Mouse (Mus musculus) cerebellum, adult (tissue): ENCODE results near the gene Pcolce2.
A peak's percentile ranks its signal among the peaks of the same experiment; 100 is the strongest.

Source experiments
- ATAC-seq: cut with Nextera tagmentation; 2 replicates; pipeline ENCODE4 v1.9.2; 2017; ENCODE audit warnings: mild to moderate bottlenecking, moderate library complexity, mixed read lengths; ENCODE audit not compliant: insufficient number of reproducible peaks, low FRiP score, low TSS enrichment

The Pcolce2 gene

GRCm38 (mm10) chr9:95645926-95646325 is 8.5 kb downstream of the Pcolce2 start:
- ATAC-seq, result no peak

- ATAC-seq, result no peak
Observed at GRCm38 (mm10) chr9:95653363-95653762, 16.0 kb downstream of the Pcolce2 start.

- no peak for ATAC-seq
Observed at GRCm38 (mm10) chr9:95654356-95654755, 17.0 kb downstream of the Pcolce2 start.

DNA sequence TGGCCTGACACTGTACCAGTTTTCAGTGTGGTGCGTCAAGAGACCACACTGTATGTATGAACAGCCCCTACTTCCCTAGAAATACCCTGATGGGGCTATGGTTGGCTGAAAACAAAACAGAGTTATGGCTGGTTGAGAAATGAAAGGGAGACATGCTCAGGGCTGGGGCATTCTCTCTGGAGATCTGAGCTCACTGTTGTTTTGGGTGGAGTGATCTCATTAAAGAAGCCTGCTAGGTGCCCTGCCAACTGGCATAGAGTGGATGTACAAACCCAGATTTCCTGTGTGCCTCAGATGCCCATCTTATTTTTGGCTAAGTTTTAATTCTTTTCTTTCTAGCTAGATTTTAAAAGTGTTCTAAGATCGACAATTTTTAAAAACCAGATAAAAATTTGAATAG is 20.5 kb downstream of the Pcolce2 start:
- ATAC-seq, result no peak

DNA sequence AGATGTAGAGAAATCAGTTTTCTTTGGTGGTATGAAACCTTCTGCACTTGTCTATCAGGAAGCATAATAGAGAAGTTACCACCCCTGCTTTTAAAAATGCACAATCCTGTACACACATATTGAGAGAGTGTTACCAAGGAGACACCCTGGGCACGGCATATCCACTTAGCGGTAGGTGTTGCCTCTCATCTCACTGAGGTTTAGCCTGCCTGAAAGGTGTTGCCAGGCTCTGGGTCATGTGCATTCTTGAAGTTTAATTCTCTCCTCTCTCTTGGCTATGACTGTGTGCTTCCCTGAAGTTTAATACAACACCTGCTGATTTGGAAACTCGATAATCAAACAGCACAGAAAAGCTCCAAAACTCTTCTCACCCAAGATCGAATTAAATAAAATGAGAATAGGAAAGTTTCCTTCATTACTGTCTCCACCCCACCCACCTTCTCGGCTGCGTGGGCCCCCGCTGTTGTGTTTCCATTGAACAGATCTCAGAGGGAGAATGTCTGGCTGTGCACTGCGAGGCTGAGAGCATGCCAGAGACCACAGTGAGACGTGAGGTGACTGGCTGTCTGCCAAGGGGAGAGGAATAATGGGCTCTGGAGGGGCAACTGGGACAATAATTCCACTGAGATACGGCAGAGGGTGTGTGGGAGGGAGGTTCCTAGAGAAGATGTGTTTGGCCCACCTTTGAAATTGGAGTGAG is 27.0 kb downstream of the Pcolce2 start:
- no peak for ATAC-seq

DNA sequence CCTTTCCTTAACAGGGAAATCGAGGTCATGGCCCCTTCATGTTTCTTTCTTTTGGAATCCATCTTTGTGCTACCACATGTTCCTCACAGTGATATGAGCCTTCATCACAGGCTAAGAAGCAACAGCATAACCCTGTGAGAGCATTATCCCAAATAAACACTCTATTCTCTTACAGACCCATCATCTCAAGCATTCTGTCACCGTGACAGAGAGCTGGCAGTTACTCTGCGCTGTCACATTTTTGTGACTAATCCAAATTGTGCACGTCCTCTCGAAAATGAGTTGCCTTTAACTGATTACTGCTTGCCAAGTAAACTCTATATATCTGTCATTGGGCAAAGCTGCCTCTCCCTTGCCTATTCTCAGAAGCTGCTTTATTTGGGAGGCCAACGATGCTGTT is 28.4 kb downstream of the Pcolce2 start:
- no peak for ATAC-seq

DNA sequence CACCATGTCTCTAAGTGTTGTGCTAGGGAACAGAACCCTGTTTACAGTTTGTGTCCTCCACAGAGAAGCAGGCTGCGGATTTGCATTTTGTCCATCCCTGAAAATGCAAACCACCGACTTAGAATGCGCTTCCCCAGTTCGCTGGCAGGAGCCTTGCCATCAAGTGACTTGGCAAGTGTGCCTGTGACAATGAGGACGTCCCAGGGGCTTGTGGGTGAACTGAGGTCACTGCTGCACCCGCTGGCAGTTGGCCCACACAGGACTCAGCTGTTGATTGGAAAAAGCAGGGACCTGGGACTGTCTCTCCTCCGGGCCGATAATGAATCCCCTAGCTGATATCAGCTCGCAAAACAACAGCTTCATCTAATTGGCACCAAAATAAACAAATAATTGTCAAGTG is 30.4 kb downstream of the Pcolce2 start:
- ATAC-seq, result no peak

GRCm38 (mm10) chr9:95668306-95668705 is 30.9 kb downstream of the Pcolce2 start:
- ATAC-seq, result no peak

- no peak for ATAC-seq
Observed at GRCm38 (mm10) chr9:95672331-95672730, 34.9 kb downstream of the Pcolce2 start.

DNA sequence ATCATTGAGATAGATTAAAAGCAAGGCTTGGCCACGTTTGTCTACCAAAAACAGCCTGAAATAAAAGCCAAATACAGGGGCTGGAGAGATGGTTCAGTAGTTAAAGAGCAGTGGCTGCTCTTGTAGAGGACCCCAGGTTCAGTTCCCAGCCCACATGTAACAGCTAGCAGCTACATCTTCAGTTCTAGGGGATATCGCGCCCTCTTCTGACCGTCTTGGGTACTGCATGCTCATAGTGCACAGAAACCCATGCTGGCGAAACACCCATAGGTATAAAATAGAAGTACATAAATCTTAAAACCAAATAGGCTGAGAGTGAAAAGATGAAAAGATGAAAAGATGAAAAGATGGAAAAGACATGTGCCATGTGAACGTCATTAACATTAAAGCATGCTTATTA is 35.4 kb downstream of the Pcolce2 start:
- no peak for ATAC-seq

DNA sequence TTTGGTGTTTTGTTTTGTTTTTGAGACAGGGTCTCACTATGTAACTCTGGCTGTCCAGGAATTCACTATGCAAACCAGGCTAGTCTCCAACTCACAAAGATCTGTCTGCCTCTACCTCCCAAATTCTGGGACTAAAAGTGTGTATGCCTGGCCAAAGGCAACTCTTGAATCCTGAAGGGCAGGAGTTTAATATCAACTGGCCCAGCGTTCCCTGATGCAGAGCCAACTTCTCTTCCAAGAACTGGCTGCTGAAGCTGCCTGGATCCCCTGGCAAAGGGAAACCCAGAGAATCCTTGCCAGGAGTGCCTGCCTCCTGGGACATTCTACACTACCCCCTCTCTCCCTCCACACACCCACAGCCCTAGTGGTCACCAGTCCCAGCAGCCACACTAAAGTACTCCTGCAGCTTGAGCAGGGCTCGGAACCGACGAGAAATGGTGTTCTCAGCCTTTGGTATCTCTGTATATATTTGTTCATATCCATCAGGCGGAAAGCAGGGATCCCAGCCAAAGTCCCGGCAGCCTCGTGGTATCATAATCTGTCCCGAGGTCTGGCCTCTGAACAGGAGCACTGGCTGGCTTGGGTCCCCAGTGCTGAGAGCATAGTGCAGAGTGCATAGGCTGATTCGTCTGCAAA is 37.8 kb downstream of the Pcolce2 start:
- ATAC-seq, result peak; percentile 85

DNA sequence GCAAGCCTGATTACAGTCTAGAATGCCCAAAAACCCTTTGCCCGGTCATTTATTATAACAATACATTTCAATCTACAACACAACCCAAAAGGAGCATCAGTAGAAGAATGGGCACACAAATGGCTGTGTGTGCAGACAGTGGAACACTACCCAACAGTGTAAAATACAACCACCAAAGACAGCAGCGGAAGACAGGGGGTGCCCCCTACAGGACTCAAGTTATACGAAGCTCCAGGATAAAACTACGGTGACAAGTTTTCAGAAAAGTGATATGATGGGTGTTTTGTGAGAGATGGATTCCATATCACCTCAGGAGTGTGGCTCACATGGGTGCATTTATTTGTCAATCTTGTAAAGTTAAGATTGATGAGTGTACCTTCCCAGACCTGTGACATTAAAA is 38.6 kb downstream of the Pcolce2 start:
- no peak for ATAC-seq

DNA sequence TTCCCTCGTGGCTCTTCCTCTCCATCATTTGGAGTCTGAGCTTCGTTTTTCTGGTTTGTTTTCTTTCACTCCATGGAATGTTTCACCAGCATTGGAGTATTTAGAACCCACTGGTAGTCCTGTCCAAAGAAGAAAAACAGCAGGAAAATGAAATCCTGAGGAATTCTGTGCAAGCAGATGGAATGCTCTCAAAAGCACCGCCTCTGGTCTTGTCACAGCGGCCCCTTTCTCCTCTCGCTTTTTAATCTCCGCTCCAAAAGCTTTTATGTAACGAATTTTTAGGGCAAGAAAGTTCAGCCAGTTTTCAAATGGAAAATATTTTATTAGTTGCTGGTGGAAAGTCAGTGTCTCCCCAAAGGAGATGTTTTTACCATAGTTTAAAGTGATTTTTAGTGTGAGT is 42.6 kb downstream of the Pcolce2 start:
- no peak for ATAC-seq

DNA sequence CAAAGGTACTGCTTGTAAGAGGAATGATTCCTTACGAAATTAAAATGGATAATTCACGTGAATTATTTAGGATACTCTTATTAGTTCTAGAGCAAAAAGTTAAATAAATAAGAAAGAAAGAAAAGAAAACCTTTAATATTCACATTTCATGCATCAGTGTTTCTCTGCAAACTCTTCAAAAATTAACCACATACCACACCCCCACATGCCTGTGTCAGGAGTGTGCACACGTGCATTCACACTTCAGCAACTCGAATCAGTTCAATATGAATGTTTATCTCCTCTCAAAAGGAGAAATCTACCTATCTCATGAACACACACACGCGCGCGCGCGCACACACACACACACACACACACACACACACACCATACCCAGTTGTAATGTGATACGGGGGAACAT is 43.3 kb downstream of the Pcolce2 start:
- ATAC-seq, result no peak

GRCm38 (mm10) chr9:95685660-95686440 is 48.4 kb downstream of the Pcolce2 start:
- ATAC-seq, result no peak

GRCm38 (mm10) chr9:95688064-95688463 is 50.7 kb downstream of the Pcolce2 start:
- ATAC-seq, result no peak; the same call in 1 of the 2 replicates

DNA sequence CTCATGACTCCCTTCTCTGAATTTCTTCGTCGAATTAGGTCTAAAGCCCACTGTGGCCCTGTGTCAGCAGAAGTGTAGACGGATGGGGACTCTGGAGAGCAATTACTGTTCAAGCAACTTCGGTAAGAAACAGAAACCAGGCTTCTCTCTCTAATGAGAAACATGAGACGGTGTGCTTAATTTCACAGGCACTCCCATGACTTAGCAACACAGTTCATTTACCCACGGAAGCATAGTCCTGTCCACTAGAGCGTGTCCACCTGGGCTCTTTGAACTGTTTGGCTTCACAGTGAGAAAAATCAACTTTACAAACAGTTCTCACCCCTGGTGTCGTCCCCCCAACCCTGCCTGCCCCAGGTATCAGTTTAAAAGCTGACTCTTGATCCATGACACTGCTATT is 55.4 kb downstream of the Pcolce2 start:
- ATAC-seq, result no peak

- no peak for ATAC-seq
Observed at GRCm38 (mm10) chr9:95693528-95694100, 56.2 kb downstream of the Pcolce2 start.

GRCm38 (mm10) chr9:95694526-95694925 is 57.1 kb downstream of the Pcolce2 start:
- ATAC-seq, result no peak

DNA sequence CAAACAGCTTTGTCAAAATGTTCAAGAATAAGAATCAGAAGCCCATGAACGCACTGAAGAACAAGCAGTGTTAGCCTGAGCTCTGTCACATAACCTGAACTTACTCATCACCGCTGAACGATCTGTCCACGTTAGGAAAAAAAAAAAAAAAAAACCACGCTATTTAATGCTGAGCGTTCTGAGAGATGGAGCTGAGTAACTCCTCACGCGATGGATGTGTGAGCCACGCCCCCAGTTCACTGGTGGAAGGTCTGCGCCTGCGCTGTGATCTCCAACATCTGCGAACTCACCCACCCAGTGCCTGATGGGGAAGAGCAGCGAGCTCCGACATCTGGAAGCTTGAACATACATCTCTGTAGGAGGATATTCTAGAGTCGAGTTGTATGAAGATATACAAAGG is 57.6 kb downstream of the Pcolce2 start:
- ATAC-seq, result no peak

DNA sequence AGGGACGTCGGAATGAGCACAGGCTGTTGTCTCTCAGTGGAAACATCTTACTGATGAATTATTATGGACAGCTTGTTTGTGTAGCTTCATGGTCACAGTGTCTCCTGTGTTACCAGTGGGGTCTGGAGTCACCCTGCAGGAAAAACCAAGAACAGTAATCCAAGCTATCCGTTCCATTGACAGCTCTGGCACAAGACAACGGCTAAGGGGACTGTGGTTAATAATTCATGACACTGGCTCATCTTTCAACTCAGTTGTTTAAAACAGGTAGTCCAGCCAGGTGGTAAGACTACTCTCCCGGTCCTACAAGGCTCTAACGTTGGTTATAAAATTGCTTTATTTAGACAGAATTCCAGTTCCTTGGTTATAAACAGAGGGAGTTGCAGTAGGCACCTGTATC is 59.2 kb downstream of the Pcolce2 start:
- no peak for ATAC-seq
